Mouse (Mus musculus): ENCODE results near the gene Spata5.

Gene Spata5

DNA sequence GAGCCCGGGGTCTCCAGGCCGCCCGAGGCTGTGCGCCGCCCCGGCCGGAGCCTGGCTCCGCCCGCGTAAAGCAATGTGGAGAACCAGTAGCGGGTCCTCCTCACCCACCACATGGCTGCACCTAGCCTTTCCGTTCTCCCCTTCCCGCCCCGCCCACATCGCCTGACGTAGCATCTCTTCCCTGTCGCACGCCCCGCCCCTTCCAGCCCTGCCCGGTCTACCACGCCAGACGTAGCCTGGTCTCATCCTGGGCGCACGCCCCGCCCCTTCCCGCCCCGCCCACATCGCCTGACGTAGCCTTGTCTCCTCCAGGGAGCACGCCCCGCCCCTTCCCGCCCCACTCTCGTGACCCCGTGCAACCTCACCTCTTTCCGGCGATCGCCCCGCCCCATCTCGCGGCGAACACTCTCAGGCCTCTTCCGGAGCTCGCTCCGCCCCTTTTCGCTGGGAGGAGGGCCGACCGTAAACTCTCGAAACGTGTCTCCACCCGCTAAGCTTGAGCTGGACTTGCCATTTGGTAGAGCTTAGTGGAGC lies at the start of gene Spata5:
Spata5 (plus strand) TSS at position 439 of the 534 bp plus-strand sequence.
- DNase-seq (ENCODE audit: low read depth in 2 of 2, low spot score in 2 of 2): peak; percentile 93 to 94

GRCm38 (mm10) chr3:37370407-37370806 lies 49.3 kb upstream of the Spata5 start:
- DNase-seq (ENCODE audit: low read depth in 2 of 2, low spot score in 2 of 2): no peak

GRCm38 (mm10) chr3:37373712-37374111 lies 46.0 kb upstream of the Spata5 start:
- DNase-seq (ENCODE audit: low read depth in 2 of 2, low spot score in 2 of 2): no peak

GRCm38 (mm10) chr3:37377926-37378325 lies 41.8 kb upstream of the Spata5 start:
- no peak for DNase-seq (ENCODE audit: low read depth in 2 of 2, low spot score in 2 of 2)

- DNase-seq (ENCODE audit: low read depth in 2 of 2, low spot score in 2 of 2): no peak
Measured at GRCm38 (mm10) chr3:37378412-37378811, 41.3 kb upstream of the Spata5 start.

- DNase-seq (ENCODE audit: low read depth in 2 of 2, low spot score in 2 of 2): no peak
Measured at GRCm38 (mm10) chr3:37379201-37379600, 40.5 kb upstream of the Spata5 start.

- no peak for DNase-seq (ENCODE audit: low read depth in 2 of 2, low spot score in 2 of 2)
Measured at GRCm38 (mm10) chr3:37379930-37380881, 39.5 kb upstream of the Spata5 start.

- no peak for DNase-seq (ENCODE audit: low read depth in 2 of 2, low spot score in 2 of 2)
Measured at GRCm38 (mm10) chr3:37381457-37381856, 38.2 kb upstream of the Spata5 start.

- no peak for DNase-seq (ENCODE audit: low read depth in 2 of 2, low spot score in 2 of 2)
Measured at GRCm38 (mm10) chr3:37383096-37383765, 36.5 kb upstream of the Spata5 start.

- no peak for DNase-seq (ENCODE audit: low read depth in 2 of 2, low spot score in 2 of 2)
Measured at GRCm38 (mm10) chr3:37387310-37387709, 32.4 kb upstream of the Spata5 start.

DNA sequence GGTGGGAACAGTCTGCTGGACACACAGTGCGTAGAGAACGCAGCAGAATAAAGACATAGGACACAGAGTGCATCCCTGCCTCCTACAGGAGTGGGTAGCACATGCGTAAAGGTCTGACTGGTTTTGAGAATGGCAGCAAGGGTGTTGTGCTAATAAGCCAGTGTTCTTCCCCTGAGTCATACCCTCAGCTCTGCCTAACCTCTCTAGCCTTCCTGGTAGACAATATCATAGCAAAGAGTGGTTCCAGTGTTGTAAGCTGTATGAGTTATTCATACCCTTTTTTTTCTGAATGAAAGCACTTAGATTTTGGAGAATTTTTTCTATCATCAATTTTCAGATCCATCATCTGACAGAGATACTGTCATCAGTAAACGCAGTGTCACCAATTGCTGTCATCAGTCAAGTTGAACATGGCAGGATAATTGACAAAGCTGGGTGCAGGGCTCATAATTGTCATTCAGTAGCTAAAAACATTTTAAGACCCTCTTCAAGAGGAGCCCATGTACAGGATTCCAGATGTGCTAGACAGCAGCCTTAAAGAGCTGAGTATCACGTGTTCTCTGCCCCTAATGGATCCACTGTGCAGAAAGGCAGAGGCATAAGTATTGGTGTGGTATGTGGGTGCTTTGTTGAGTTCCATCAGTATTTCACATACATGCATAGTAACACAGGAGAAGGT lies 22.6 kb upstream of the Spata5 start:
- no peak for DNase-seq (ENCODE audit: low read depth in 2 of 2, low spot score in 2 of 2)

DNA sequence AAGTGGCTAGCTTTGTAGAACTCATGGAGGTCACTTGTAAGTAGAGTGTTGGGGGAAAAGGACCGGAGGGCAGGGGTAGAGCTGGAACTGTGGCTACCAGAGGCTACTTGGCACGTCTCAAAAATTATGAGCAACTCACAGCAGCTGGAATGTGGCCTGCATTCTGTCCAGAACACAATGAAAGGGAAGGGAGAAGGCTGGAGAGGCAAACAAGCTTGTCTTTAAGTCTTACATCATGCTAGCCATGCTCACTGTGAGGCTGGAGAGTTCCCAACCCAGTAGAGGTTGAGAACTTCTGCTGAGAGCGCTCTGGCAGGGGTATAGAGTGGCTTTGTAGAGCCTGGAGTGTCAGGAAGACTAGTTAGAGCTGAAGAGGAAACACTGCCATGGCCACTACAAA lies 22.1 kb upstream of the Spata5 start:
- DNase-seq (ENCODE audit: low read depth in 2 of 2, low spot score in 2 of 2): no peak

DNA sequence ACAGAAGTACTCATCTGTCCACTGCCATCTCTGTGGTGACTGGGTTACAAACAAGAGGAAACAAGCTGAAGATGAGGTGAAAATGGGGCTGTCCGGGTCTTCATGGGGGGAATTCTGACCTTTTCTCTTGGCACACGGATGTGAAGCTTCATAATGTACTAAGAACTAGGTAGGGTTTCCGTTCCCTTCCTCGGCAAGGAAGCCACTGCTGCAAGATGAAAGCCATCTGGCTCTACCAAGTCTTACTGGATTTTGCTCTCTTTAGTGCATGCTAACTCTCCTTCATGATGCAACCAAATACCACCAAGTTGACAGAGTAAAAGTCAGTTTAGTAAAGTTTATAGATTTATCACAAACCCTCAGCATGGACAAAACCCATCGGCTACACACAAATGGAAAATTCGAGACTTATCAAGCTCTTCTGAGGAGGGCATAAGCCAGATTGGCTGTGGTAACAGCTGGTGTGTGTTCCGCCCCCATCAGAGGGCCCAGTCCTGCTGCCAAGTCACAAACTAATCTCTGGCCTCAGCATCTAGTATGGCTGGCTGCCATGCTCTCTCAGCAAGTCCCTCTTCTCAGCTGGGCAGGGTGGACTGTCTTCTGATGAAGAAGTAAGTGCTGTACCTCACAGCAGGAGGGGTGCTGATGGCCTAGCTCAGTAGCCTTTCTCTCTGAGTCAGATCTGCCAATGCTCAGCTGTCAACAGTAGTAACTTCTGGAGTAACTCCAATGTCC lies 20.9 kb upstream of the Spata5 start:
- no peak for DNase-seq (ENCODE audit: low read depth in 2 of 2, low spot score in 2 of 2)

DNA sequence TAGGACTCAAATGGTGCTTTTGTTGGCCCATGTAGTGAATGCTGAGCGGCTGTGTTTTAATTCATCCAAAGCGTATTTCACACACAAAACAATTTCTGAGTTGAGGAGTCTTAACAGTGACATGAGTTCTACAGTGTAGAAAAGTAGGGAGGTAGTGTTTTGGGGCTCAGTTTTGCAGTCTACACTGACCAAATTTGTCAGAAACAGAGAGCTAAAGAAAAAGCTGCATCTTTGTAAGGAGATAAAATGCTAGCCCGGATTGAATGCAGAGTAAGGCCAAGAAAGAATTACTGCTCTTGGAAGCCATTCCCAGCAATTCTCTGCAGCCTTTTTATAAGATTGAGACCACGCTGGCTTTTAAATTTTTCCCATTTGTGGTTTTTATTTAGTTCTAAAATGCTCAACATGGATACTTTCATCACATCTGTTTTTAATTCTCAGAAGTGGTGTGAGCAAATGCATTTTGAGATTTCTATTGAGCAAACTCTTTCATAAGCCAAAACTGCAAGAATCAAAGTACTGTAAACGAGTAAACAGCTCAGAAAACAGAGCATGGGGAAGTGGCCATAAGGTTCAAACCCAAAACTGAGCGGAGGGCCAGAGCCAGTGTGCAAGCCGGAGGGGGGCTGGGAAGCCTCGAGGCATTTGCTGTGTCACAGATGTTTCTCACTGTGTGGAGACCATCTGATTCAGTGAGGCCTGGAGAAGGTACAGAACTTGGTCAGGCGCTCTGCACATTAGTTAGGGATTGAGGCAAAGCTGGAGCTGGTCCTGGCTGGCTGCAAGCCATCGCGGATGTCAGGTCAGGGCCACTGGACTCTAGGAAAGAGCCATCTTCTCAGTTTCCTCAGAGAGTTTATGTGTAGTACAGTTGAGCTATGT lies 17.7 kb upstream of the Spata5 start:
- no peak for DNase-seq (ENCODE audit: low read depth in 2 of 2, low spot score in 2 of 2)

- DNase-seq (ENCODE audit: low read depth in 2 of 2, low spot score in 2 of 2): no peak
Measured at GRCm38 (mm10) chr3:37407598-37407997, 12.1 kb upstream of the Spata5 start.

DNA sequence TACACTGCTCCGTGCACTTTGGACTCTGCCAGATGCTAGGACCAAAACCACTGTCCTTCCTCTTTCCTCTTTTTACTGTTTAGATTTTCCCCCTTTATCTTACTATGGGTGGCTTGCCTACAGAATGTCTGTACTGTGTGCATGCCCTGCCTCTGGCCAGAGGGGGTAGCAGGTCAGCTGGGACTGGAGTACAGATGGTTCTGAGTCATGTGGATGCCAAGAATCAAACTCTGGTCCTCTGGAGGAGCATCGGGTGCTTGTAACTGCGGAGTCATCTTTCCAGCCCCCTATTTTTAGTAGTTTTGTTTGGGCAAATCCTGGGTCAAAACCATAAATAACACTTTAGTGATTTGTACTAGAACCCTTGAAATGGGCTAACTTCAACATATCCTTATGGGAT lies 6.2 kb upstream of the Spata5 start:
- no peak for DNase-seq (ENCODE audit: low read depth in 2 of 2, low spot score in 2 of 2)

DNA sequence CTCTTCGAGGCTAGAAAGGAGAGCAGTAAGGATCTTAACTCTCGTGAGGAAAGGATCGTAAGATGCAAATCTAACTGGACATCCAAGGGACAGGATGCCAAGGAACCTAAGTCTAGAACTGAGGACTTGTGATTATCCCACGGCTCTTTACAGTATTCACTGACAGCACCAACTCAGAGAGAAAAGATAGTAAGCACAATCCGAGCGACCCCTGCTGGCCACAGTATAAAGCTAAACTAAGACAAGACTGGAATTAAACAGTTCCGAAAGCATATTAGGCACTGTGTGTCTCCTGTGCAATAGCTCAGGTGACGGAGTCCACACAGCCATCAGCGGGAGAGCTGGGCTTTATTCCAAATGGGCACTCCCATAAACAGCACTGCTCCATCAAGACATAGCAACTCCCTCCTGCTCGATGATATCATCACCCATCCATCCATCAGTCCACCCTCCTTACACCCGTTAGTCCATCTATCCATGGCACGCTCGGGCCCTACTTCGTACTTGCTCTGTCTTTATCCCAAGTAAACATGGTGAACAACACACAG lies 5.2 kb upstream of the Spata5 start:
- peak; percentile 51 to 66 for DNase-seq (ENCODE audit: low read depth in 2 of 2, low spot score in 2 of 2)

DNA sequence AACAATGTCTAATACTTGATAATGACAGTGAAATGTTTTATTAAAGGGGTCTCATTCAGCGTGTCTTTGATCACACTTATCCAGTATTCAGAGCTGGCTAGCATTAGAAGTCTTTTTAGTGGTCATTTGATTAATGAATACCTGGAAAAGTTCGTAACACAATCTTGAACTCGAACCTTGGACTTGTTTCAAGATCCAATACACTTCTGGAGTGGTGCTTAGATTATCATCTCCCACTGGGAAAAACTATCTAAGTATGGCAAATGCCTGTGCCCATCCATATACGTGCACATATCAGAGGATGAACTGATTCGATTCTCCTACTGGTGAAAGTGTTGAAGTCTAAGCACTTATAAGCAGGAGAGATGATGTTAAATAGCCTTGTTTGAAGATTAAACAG lies 1.4 kb upstream of the Spata5 start:
- DNase-seq (ENCODE audit: low read depth in 2 of 2, low spot score in 2 of 2): no peak

DNA sequence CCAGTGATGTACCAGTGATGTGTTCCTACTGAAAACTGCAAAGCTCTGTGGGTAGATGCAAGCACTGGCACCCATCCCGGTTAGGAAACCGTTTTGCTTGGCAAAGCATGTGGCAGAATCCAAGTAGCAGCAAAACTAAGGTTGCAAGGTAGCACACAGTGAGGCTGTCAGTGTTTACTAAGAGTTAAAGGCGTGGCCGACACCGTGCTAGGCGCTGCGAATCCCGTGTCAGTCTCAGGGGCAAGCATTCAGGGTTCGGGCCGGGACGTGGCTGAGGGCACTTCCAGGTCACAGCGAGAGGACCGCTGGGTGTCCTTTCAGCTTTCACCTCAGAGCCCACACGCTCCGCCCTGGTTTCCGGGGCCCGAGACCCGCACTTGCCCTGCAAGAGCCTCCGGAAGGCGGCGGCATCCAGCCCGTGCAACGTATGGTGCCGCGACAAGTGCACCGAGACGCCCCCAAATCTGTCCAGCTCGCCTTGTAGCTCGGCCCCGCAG lies 687 bp upstream of the Spata5 start:
- DNase-seq (ENCODE audit: low read depth in 2 of 2, low spot score in 2 of 2): no peak

Measured in CD8-positive naive resting alpha-beta T cell, adult 2 months (primary cell).